Mouse (Mus musculus) 3T3-L1 (cell line): ENCODE measurements around the gene Col6a2.

Source experiments
- DNase-seq: peaks from one replicate; pipeline ENCODE4 v3.0.0-alpha.2; 2015; ENCODE audit warnings: low read depth, low spot score

Col6a2 gene

DNA sequence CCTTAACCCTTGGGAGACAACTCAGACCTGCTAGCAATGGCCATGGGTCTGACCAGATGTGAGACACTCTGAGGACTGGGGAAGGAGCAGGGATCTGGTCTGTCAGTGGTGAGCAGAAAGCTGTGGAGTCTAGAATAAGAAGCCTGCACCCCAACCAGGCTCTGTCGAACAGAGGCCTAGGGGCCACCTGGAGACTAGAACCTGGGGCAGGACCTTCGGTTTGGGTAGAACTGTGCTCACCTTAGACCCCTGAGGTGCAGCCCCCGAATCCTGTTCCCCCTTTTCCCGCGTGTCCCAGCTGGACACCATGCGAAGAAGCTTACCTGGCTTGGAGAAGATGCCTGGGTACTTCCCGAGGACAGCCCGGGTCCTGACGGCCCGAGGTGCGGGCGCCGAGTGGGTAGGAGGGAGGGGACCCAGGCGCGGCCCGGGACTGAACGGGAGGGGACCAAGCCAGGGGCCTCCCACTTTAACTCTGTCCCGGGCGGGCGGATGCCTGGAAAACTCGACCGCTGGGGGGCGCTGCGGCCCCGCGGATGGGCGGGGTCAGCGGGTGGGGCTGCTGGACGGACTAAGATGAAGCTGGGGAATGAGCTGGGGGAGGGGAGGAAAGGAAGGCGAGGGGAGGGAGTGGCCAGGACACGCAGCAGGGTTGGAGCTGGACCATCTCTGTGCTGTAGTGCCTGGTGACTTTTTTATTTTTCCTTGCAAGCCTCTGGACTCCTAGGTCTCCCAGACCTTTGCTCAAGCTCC lies at the start of gene Col6a2:
TSS of gene Col6a2 (minus strand) at position 703 of the 753 bp plus-strand sequence.
- DNase-seq, result peak; percentile 97

DNA sequence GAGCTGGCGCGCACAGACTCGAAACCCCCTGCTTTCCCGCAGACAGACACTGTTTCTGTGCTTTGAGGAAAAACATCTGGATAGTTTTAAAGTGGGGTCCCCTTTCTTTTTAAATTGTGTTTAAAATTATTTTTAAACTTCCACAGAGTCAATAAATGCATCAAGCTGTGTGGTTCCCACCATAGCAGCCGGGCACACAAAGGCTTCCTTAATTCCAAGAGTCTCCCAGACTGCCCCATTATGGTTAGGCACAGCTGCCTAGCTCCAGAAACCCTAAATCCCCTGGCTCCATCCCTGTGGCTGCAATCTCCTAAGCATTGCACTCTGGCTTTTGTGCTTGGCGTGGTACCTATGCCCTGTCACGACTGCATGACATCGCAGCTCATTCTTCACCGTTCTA lies 48.5 kb upstream of the Col6a2 start:
- DNase-seq, result no peak

DNA sequence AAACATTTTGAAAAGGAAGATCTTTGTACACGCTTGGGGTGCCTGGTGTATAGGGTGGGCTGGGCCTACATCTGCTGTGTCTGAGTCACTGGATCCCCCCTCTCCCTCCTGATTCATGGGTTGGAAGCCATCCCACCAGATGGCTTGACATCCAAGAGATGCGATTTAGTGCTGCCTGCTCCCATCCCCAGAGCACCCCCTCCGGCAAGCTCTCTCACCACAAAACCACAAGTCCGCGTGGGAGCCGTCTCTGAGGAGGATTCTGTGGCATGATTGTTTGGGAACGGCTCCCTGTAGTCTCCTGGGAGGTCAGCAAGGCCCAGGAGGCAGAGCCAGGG lies 45.5 kb upstream of the Col6a2 start:
- peak; percentile 99 for DNase-seq

DNA sequence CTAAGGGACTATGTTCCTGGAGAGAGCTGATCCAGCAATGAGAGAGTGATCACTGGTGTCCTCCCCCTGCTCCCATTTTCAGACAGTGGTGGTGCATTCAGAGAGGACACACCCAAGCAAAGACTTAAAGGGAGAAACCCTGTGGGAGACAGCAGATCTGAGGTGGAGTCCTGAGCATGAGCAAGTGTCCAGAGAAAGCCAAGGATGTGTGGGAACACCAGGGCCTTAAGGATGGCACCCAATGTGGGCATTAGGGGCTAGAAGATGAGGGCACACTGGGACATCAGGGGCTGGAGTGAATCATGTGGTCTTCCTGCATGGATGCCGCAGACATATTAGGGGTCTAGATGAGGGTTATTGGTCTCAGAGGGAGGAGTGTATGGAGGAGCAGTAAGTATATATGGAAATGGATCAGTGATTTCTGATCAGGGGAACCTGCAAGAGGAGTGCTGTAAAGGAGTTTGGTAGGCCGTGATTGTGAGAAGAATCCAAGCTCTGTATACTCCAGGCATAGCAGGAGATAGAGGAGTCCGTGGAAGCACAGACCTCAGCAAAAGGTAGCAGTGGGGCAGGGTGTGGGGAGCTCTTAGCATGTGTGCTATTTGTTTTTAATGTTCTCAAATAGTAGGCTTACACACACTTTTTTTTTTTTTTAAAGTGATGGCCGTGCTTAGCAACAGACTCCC lies 45.0 kb upstream of the Col6a2 start:
- DNase-seq, result no peak

DNA sequence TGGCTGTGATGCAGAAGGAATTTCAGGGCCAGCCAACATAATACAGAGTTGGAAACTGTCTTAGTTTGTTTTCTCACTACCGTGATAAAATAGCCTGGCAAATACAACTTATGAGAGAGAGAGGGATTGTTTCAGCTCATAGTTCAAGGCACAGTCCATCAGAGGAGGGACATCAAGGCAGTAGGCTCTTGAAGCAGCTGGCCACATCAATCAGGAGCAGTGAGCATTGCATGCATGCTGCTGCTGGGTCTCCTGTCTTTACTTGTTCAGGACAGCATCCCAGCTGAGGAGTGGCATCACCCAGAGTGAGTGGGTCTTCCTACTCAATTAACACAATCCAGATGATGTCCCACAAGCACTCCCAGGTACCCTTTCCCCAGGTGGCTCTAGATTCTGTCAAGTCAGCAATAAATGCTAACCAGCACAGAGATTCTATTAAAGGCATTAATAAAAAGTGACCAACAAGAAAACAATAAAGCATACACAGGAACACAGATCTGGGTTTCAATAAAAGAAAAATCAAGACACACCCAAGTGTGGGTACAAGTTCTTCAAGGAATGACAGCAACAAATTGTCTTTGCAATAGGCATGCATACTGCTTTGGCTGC lies 43.9 kb upstream of the Col6a2 start:
- no peak for DNase-seq

DNA sequence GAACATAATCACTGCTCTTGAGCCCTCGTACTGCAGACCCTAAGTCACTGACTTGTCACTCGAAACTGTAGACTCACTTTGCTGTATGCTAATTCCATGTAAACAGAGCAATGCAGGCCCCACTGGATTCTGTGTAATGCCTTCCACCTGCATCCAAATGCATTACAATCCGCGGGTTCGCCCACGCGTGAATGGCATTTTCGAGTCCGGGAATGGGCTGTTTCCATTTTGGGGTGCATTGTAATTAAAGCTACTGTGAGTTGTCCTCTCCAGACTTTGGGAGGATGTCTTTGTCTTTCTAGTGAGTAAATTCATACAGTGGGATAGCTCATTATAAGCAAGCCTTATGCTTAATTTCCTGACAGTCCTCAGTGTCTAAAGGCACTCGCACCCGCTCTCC lies 42.1 kb upstream of the Col6a2 start:
- no peak for DNase-seq

DNA sequence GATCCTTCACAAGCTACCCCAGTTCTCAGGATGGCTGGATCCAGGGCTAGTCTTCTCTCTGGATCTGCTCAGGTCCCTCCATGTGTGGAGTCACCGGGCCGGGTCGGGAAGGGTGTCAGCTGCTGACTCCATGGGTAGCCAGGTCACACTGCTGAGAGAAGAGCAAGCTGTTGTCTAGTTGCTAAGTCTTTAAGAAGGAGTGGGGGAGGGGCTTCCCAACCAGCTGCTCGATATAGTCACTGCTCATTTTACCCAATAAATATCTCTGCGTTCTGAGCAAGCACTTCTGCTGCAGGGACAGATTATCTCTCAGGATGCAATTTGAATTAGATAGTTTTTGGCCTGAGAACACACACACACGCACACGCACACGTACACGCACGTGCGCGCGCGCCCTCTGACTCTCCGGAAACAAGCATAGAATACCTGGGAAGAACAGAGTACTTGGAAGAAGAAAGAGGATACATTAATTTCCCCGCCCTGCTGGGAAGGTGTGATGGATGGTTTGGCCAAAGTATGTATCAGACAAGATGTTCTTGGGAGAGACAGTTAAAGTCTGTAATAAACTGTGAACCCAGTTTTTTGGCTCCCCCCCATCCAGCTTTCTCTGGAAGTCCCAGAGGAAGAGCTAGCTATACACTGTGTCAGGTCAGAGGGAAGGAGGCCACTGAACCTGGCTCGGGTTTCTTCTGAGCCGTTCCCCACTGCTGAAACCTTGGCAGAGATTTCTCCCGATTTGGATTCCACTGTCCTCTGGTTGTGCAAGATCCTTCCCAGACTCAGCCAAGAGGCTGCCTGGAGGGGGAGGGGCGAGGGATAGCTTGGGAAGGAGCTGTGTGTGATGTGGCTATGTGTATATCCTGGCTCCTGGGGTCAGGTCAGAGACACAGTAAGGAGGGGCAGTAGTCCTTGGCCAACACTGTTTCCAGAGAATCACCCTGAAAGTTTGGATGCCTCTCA lies 41.0 kb upstream of the Col6a2 start:
- peak; percentile 96 for DNase-seq

DNA sequence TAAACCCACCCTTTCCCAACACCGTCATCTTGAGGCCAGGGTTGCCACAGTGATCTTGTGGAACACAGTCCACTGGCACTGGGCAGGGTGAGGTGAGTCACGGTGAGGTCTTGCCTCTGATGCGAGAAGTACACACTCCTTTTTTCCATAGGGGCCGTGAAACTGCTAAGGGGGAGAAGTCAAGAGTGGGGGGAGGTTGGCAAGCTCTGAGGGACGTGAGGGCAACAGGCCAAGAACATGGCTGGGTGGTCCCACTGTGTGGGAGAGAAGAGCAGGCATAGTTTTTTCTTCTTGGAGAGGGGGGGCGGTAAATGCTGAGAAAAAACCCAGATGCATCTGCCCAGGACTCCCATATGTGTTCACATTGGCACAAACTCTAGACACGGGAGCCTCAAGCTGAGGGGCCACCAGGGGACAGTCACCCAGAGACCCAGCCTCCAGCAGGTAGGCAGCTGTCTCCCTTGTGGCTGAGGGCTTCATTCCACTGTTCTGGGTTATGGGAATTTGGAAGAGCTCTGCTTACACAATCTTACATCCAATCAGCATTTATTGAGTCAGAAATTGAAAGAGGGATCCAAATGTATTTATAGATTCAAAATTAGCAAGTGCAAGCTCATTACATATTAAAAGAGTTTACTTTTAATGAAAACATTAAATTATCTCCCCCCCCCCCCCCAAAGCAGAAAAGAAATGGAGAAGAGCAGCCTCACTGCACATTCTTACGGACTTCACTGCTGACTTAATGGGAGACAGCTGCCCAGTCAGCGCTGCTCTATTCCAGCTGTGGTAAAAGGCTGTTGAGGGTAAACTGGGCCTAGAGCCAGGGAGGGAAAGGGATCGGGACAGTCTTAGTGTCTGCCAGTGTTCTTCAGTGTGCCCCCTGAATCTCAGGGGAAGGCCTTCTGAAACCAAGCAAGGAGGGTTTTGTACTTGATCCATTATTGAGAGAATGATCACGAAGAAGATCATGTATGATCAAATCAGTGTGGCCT lies 30.2 kb upstream of the Col6a2 start:
- peak; percentile 67 for DNase-seq

DNA sequence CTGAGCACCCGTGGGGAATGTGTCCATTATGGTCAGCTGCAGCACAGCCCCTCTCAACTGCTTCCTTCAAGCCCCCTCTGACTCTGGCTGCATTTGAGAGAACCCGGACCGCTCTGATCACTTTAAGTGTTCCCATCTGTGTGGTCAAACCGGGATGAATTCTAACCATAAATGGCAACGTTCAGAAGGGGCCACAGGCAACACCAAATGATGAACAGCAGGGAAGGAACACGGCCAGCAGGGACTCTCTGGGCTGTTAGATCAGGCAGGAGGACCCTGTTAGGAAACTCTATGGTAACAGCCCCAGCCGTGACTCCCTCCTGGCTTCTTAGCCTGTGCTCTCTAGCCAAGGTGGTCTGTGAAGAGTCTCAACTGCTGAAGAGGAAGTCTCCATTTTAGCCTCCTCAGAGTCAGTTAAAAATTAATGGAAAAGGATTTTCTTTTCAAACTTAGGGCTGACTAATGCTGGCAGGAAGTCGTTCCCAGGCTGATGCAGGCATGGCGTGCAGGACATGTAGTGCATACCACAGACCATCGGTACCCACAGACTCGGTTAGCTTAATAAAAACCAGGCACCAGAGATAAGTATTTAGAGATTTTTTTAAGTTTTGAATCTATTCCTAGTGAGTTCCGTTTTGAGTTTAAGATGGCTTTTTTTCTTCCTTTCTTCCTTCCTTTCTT lies 27.4 kb upstream of the Col6a2 start:
- peak; percentile 79 for DNase-seq

DNA sequence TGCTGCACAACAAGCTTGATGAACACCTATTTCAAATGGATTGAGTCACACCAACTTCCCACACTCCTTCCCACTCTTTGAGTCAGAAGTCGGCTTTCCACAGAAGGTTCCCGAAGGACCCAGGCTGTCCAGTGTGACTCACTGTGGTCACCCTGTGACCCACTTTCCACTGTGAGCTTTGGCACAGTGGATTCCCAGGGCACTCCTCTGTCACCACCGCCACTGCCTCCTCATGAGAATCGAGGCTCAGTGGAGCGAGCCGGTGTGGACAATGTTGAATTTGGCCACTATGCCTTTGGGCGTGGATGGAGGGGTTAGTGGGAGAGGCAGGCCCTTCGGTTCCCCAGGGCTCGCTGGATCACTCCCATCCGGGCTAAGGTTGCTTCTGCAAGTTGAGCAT lies 25.3 kb upstream of the Col6a2 start:
- DNase-seq, result peak; percentile 81

DNA sequence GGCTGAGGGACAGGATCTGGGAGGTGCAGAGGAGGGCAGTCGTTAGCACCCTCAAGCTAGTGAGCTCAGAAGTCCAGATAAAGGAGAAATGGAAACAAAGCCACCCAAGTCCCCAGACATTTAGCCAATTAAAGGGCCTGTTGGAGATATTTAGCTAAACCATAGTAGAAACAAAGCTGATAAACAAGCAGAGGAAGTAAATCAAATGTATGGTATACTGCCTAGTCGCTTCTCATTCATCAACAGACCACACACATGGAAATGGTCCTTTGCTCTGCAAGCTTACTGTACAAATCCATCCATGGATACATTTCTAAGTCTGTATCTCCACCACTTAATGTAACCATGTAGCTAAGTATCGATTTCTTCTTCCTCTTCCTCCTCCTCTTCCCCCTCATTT lies 24.0 kb upstream of the Col6a2 start:
- no peak for DNase-seq

DNA sequence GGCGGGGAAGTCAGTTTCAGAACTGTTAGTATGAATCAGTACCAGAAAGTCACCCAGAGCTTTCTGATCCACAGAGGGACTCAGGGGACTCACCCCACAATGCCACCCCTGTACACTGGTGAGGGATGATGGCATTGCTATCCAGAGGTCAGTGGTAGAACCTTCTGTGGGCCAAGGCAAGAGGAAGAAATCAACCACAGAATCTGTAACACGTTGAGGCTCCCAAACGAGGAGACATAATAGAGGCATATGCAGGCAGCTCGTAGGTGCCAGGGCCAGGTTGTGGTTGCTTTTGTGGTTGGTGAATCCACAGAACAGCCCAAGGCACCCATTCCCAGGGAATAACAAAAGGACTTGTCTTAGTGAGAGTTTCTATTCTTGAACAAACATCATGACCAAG lies 22.3 kb upstream of the Col6a2 start:
- no peak for DNase-seq

DNA sequence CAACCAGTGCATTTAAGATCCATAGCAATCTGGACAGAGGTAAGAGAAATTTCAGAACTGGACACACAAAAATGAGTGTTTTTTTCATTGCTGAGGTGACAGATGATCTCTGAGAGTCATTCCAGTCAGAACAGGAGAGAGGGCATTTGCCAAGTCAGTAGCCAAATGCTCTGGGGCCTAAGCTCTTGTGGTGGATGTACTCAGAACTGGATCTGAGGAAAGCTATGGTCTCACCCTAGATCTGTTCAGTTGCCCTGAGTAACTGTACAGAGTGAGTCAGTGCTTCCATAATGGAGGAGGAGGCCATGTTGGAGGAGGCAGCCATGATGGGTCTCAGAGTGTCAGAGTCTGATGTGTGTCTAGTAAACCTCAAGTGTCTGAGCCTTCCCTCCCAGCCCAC lies 21.6 kb upstream of the Col6a2 start:
- peak; percentile 70 for DNase-seq

DNA sequence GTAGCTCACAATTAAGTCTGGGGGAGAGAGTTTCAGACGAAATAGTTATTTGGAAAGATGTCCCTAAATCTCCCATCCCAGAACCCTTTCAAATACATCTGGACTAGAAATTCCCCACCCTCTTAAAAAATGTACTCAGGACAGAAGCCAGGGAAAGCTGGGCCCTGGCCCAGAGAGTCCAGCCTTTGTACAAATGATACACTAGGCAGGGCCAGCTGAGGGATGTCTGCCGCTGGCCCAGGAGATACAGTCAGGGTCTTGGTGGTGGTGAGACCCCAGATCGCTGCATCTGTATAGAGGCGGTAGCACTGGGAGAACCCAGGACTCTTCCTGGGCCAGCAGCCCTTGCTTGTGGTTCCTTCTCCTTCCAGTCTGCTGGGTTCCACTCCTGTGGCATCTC lies 20.6 kb upstream of the Col6a2 start:
- DNase-seq, result peak; percentile 60

DNA sequence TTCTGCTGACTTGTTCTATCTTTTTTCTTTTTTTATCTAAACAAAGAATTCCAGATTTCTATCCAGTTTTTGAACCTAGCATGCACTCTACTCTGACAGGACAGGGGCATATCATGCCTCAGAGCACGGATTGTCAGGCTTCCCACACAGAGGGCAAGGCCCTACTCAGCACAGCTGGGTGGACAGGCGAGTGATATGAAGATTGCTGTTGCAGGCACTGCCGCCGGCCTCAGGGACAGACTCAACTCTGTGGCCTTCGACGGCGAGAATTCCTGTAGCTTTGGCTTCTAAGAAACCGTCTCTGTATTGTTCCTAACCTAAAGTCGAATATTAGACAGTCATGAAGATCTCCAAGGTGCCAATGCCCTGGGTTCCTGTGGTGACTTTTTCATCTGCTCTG lies 20.0 kb upstream of the Col6a2 start:
- no peak for DNase-seq

DNA sequence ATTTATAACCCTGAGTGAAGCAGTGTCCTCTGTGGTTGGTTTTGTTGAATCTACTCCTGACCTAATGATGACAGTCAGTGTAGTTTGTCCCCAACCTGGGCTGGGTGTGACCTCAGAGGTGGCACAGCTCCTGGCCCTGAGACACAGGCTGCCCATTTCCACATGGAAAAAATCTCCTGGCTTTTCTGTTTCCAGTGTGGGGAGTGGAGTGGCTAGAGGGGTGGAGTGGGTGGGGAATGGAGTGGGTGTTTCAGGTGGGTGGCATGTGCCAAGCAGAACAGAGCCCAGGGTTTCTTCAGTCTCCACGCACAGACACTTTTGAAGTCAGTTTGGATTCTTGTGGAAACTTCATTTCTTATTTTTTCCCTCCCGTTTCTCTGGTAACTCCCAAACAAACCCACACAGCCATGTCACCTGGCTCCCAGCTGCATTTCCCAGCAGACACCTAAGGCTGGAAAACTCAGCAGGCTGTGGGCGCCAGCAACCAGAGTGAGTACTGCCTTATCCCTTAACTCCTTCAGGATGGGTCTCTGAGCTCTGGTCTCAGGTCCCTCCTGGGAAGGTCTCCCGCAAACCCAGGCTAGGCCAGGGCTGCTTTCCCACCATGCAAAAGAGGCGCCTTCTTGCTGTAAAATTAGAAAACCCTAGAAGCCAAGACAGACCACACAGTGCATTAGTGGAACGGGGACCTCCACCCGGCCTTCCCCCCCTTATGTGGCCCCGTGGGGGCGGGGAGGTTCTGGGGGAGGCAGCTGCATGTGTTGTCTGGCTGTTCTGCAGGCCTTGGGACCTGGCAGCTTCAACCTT lies 19.4 kb upstream of the Col6a2 start:
- peak; percentile 49 for DNase-seq

DNA sequence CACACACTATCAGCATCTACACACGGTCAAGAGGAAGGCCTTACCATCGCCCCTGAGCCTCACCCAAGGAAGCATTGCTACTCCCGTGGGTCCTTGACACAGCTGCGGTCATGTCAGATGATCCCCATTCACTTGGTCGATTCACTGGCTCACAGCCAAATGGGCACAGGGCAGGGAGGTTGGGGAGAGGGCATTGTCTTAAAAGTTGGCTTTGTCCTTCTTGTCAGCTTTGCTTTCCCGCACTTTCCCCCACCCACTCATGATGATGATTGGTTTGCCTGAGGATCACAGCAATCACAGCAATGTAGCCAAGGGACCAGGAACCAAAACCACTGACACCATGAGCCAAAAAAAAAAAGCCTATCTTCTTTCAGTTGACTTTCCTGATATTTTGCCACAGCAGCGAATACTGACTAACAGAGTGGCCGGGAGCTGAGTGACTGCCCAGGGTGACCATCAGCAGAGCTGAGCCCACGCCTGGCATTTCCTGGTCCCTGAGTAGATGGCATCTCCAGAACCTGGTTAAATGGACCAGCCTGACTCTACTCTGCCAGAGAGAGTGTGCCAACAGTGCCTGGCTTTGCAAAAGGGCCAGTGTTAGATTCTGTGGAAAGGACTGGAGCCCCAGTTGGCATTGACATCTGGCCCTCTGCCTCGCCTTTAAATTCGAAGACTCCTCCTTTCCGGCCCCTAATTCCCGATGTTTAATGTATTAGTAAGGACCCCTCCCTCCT lies 18.6 kb upstream of the Col6a2 start:
- no peak for DNase-seq

DNA sequence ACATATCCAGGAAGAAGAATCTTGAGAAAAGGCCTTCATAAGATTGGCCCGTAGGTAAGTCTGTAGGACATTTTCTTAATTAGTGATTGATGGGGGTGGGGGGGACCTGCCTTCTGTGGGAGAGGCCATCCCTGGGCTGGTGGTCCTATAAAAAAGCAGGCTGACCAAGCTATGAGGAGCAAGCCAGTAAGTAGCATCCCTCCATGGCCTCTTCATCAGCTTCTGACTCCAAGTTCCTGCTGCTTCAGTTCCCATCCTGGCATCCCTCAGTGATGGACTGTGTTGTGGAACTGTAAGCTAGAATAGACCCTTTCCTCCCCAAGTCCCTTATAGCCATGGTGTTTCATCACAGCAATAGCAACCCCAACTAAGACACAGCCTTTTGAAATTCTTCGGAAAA lies 16.5 kb upstream of the Col6a2 start:
- no peak for DNase-seq

DNA sequence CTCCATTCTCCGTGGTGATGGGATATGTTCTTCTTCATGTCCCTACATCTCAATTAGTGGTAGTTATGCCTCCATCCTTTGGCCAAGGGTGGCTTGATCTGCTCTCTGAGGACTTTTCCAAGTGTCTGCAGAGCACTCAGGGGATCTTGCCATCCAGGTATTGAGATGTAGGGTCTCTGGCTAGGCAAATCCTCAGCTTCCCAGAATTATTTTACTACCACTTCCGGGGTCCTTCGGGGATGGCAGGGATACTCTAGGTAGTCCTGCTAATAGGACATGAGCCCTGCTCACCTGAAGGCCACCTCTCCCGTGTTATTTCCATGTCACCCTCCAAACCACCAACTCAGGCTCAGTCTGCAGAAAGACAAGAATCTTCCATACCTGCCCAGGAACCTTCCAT lies 13.2 kb upstream of the Col6a2 start:
- no peak for DNase-seq
